Mouse (Mus musculus) cerebellum, adult 2 months (tissue): ENCODE data around the gene Dtx3l.

Source experiments
- CTCF ChIP-seq: fragments of 200-500 bp; IDR thresholded peaks from 2 replicates; pipeline ENCODE4 v1.5.1; 2011; ENCODE audit warnings: low read depth, mild to moderate bottlenecking, control low read depth, low read length, moderate library complexity, borderline replicate concordance; ENCODE audit not compliant: insufficient read depth
- POLR2A ChIP-seq: fragments of 200-500 bp; IDR thresholded peaks from 2 replicates; pipeline ENCODE4 v1.6.1; 2011; ENCODE audit warnings: low read length, control low read depth, borderline replicate concordance; ENCODE audit not compliant: insufficient read depth

GRCm38 (mm10) chr16:35900541-35900940 is 38.4 kb downstream of the Dtx3l start:
- no peak for TF ChIP-seq CTCF
- no peak for TF ChIP-seq POLR2A
